ENCODE assay signal across 8 mouse cellular contexts in the genomic region with DNA sequence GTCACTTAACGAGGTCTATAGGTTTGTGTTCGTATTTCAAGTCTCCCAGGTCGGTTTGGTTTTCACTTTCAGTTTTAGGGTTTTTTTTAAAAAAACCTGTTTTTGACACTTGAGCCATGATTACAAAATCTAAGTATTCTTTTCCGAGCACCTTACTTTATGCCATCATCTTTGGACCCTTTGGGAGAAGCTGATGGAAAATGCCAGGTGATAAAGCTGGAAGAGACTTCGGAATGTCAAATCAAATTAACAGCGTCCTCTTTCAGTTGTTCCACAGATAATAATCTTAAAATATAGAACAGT. TPM values are rescaled to one million over a fixed set of nuclear protein-coding genes. Genes with fewer than 3 reads are reported as not detected.
DNase-seq lines count a peak whose midpoint lies in the region; ATAC-seq and TF ChIP-seq lines count a peak whose summit lies in the region.

No protein-coding gene starts in this region.

- H3K4me3 ChIP-seq in kidney, embryonic 16.5 days (ENCODE audit: low read length): peak overlapping the region; percentile 63
- H3K4me3 ChIP-seq in hindbrain, postnatal 0 days (ENCODE audit: low read length): peak overlapping the region; percentile 64
- peak overlapping the region; percentile 89 for H3K4me3 ChIP-seq in midbrain, embryonic 16.5 days (ENCODE audit: low read depth, low read length)

- no peak overlapping the region; the same call in 1 of the 2 replicates for H3K27ac ChIP-seq in kidney, embryonic 16.5 days (ENCODE audit: low read length)
- peak overlapping the region; percentile 71 for H3K27ac ChIP-seq in hindbrain, postnatal 0 days
- peak overlapping the region; percentile 89 for H3K27ac ChIP-seq in midbrain, embryonic 16.5 days (ENCODE audit: low read length)

- no peak for DNase-seq in kidney, postnatal 25 days
- DNase-seq in c-Kit-positive CD71-positive TER-119-negative erythroid progenitor cells, embryonic 14.5 days (ENCODE audit: low read depth): peak; percentile 8
- peak; percentile 1 for DNase-seq in hindbrain, postnatal 0 days (ENCODE audit: low spot score)
- DNase-seq in c-Kit-positive CD71-positive TER-119-positive erythroid progenitor cells, embryonic 14.5 days (ENCODE audit: low spot score): no peak
- no peak for DNase-seq in T-cell, adult 2 months (ENCODE audit: low spot score)

- peaks cover 15% of the 10 kb centered on the region for H3K36me3 ChIP-seq in kidney, embryonic 16.5 days (ENCODE audit: insufficient read depth, low read length)
- H3K36me3 ChIP-seq in hindbrain, postnatal 0 days (ENCODE audit: insufficient read depth, low read length): peaks cover 3% of the 10 kb centered on the region; the same call in 1 of the 2 replicates
- H3K36me3 ChIP-seq in midbrain, embryonic 16.5 days (ENCODE audit: control insufficient read depth, insufficient read depth, low read length): no peaks in the 10 kb centered on the region; the same call in 1 of the 2 replicates

- H3K4me1 ChIP-seq in kidney, embryonic 16.5 days (ENCODE audit: insufficient read depth, low read length): no peaks in the 10 kb centered on the region
- H3K4me1 ChIP-seq in hindbrain, postnatal 0 days (ENCODE audit: insufficient read depth, low read length): no peaks in the 10 kb centered on the region
- peaks cover 7% of the 10 kb centered on the region for H3K4me1 ChIP-seq in midbrain, embryonic 16.5 days (ENCODE audit: control insufficient read depth, insufficient read depth, low read length)

- H3K9ac ChIP-seq in kidney, embryonic 16.5 days (replicated peaks; ENCODE audit: low read length): peak overlapping the region; percentile 88
- H3K9ac ChIP-seq in hindbrain, postnatal 0 days (replicated peaks; ENCODE audit: low read length): peak overlapping the region; percentile 73
- H3K9ac ChIP-seq in midbrain, embryonic 16.5 days (ENCODE audit: low read depth, low read length): peak overlapping the region; percentile 93

- 15% methylated on average over 6 of the region's 6 CpGs for WGBS in kidney, embryonic 16.5 days
- WGBS in hindbrain, postnatal 0 days: 22% methylated on average over 6 of the region's 6 CpGs
- 20% methylated on average over 6 of the region's 6 CpGs for WGBS in midbrain, embryonic 16.5 days

- TF ChIP-seq CTCF in hindbrain, postnatal 0 days (IDR thresholded peaks at IDR 0.05; ENCODE audit: low read depth): no peak

- H3K27me3 ChIP-seq in kidney, embryonic 16.5 days (ENCODE audit: insufficient read depth, low read length): no peaks in the 10 kb centered on the region
- H3K27me3 ChIP-seq in hindbrain, postnatal 0 days (ENCODE audit: insufficient read depth, low read length): no peaks in the 10 kb centered on the region
- no peaks in the 10 kb centered on the region for H3K27me3 ChIP-seq in midbrain, embryonic 16.5 days (ENCODE audit: control insufficient read depth, insufficient read depth, low read depth, low read length)

- H3K9me3 ChIP-seq in kidney, embryonic 16.5 days (ENCODE audit: low read length): no peaks in the 10 kb centered on the region
- no peaks in the 10 kb centered on the region for H3K9me3 ChIP-seq in hindbrain, postnatal 0 days (ENCODE audit: low read length)
- no peaks in the 10 kb centered on the region for H3K9me3 ChIP-seq in midbrain, embryonic 16.5 days (replicated peaks; ENCODE audit: control insufficient read depth, low read length, poor library complexity, severe bottlenecking)

- peak overlapping the region; percentile 73 for H3K4me2 ChIP-seq in kidney, embryonic 16.5 days (replicated peaks; ENCODE audit: low read depth, low read length)
- H3K4me2 ChIP-seq in hindbrain, postnatal 0 days (ENCODE audit: low read depth, low read length): peak overlapping the region; percentile 82
- H3K4me2 ChIP-seq in midbrain, embryonic 16.5 days (ENCODE audit: low read length): peak overlapping the region; percentile 72

- no peak for ATAC-seq in kidney, embryonic 16.5 days (ENCODE audit: low FRiP score, low TSS enrichment)
- no peak for ATAC-seq in hindbrain, postnatal 0 days
- no peak for ATAC-seq in midbrain, embryonic 16.5 days
- no peak for ATAC-seq in monocyte, adult 5-6 weeks (replicated peaks; ENCODE audit: insufficient number of reproducible peaks, low FRiP score, low TSS enrichment, poor library complexity, severe bottlenecking)

RNA-seq across cellular contexts. Expression of a gene that starts 0.5 kb away (rescaled TPM):
- 84.6 and 88.0 TPM in 2 replicates for polyA plus RNA-seq in kidney, embryonic 16.5 days (2015; fragmentation: Nextera tagmentation; extraction: Ambion mirVana)
- 32.8 and 33.5 TPM in 2 replicates for total RNA-seq in hindbrain, postnatal 0 days (2014; rRNA removed)
- 68.6 and 75.7 TPM in 2 replicates for polyA plus RNA-seq in hindbrain, postnatal 0 days (2015; fragmentation: Nextera tagmentation; extraction: Ambion mirVana)
- polyA plus RNA-seq in midbrain, embryonic 16.5 days (2015; fragmentation: Nextera tagmentation; extraction: Ambion mirVana): 68.4 and 70.5 TPM in 2 replicates
- 118 to 131 TPM (median 124 TPM) in 3 replicates for total RNA-seq in monocyte, adult 5-6 weeks (2017)

RNA-seq across cellular contexts. Expression of a gene that starts 30.0 kb away (rescaled TPM):
- 28.7 and 32.0 TPM in 2 replicates for polyA plus RNA-seq in kidney, embryonic 16.5 days (2015; fragmentation: Nextera tagmentation; extraction: Ambion mirVana)
- 10.8 and 11.6 TPM in 2 replicates for total RNA-seq in hindbrain, postnatal 0 days (2014; rRNA removed)
- polyA plus RNA-seq in hindbrain, postnatal 0 days (2015; fragmentation: Nextera tagmentation; extraction: Ambion mirVana): 9.1 and 10.6 TPM in 2 replicates
- 13.5 and 16.5 TPM in 2 replicates for polyA plus RNA-seq in midbrain, embryonic 16.5 days (2015; fragmentation: Nextera tagmentation; extraction: Ambion mirVana)
- 3.7 to 26.0 TPM (median 16.9 TPM) in 3 replicates for total RNA-seq in monocyte, adult 5-6 weeks (2017)

Comparison
In these comparisons a context has a peak if more than half of its experiments do, and no peak if none do; other contexts are left out.
1. DNase-seq: peak in c-Kit-positive CD71-positive TER-119-negative erythroid progenitor cells, embryonic 14.5 days (single experiment) and hindbrain, postnatal 0 days (single experiment); none in kidney, postnatal 25 days (0 of 2), c-Kit-positive CD71-positive TER-119-positive erythroid progenitor cells, embryonic 14.5 days (single experiment) and T-cell, adult 2 months (single experiment).
2. Peak in every context shown above with its lines, with median percentiles within 50 percentile points of each other: H3K4me2 ChIP-seq, H3K4me3 ChIP-seq and H3K9ac ChIP-seq.